Mouse (Mus musculus) megakaryocyte, embryonic 14.5 days (primary cell): ENCODE results near the gene Pnmt.

Experiments used
- FLI1 ChIP-seq: IDR thresholded peaks from 2 replicates; pipeline ENCODE4 v1.6.1; 2012; ENCODE audit warnings: low read length, inconsistent platforms, mixed read lengths
- GATA1 ChIP-seq: IDR thresholded peaks from 3 replicates; pipeline ENCODE4 v1.6.1; 2012; ENCODE audit warnings: mixed read lengths, low read length, inconsistent platforms, borderline replicate concordance

DNA sequence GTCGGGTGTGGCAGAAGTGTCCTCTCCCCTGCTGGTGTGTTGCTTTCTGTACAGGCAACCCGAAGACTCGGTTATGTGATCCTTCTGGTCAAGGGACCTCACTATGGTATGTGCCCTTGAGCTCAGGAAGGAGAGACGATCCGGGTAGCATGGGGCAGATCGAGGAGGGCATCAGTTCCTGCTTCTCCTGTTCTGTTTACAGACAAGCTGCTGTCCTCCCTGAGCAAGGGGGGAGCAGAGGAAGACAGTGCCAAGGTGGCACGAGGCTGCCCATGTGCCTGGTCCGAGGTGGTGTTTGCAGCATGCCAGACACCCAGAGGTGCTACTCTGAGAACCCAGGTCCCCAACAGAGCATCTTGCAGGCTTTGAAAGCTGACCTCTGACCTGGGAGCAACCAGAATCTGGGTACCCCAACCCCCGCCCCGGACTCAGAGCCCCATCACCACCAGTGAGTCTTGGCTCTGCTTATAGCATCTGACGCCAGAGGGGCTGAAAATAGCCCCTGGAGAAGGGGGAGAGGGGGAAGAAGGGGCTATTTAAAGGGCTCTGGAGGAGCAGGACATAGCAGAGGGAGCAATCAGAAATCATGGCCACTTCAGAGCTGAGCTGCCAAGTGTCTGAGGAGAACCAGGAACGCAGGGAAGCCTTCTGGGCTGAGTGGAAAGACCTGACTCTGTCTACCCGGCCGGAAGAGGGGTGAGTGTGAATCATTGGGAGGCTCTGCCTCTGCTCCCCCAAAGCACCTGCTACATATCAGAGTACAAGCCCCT, 2.8 kb upstream of the Pnmt start, which contains the start of gene Tcap:
- TF ChIP-seq GATA1 (no peak), FLI1 (no peak)
